Mouse (Mus musculus) adrenal gland, postnatal 10 days (tissue): Measurements from ENCODE around the gene Psmd6. TPM values are rescaled to one million over a fixed set of nuclear protein-coding genes. Genes with fewer than 3 reads are reported as not detected.
A peak's percentile ranks its signal among the peaks of the same experiment; 100 is the strongest.

ENCODE experiments used
- DNase-seq: peaks from one replicate; pipeline ENCODE4 v3.0.0; 2021; ENCODE audit warnings: mixed read lengths
- long read RNA-seq, 2 experiments: library from polyadenylated mRNA; stranded (forward); transcript quantifications; one replicate each; pipeline ENCODE4 v2.0.0; 2021
- total RNA-seq, 2 experiments: library from RNA; stranded (reverse); gene quantifications; 2 replicates each; pipeline ENCODE4 v1.2.3; 2021

Psmd6 gene
- total RNA-seq: 100 to 1,000 TPM; 118 to 130 TPM
- long read RNA-seq, experiment 1, transcript Psmd6-201 (8 exons, 1,387 nt): major isoform, 183 of 196 reads
- long read RNA-seq, experiment 1, partial matches to known transcripts: 8 of 196 reads
- long read RNA-seq, experiment 1, other reads (novel, unspliced or antisense): 5 of 196 reads
- long read RNA-seq, experiment 2, transcript Psmd6-201 (8 exons, 1,387 nt): major isoform, 102 of 120 reads
- long read RNA-seq, experiment 2, partial matches to known transcripts: 11 of 120 reads
- long read RNA-seq, experiment 2, other reads (novel, unspliced or antisense): 7 of 120 reads

- peak; percentile 95 for DNase-seq
These were observed at the start of gene Psmd6 for GRCm38 (mm10) chr14:14120230-14121096. Gene Psmd6 (minus strand): TSS chr14:14120984.

DNA sequence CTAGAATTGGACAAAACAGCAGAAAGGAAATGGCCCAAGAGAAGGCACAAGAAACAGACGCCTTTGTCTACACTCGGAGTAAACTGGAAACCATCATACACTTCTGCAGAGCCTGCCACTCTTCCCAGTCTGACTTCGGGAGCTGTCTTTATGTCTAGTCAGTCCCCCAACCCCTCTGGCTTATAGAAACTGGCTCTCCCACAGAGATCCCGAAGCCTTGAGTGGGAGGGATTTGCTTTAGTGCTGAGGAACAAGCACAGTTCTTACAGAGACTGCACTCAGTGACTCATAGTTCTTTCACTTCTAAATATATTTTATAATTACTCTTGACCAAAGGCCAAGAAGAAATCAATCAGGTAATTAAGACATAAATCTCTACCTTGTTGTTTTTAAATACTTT is 10.1 kb downstream of the Psmd6 start:
- DNase-seq: no peak

DNA sequence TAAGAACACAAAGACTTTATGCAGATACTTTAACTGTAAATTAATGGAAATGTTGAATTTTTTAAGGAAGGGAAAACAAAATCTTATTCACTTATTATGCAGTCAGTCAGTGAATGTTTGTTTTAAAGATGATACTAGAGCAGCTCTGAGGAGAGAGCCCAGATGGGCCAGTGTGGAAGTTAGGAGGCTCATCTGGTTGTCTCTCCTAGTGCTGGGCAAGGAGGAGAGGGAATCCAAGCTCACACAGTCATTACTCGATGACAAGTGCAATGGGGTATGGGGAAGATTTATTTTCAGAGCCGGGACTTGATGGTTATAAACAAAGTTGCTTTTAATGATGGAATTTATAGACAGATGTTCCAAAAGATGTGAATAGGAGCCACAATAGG is 15.9 kb downstream of the Psmd6 start:
- no peak for DNase-seq

DNA sequence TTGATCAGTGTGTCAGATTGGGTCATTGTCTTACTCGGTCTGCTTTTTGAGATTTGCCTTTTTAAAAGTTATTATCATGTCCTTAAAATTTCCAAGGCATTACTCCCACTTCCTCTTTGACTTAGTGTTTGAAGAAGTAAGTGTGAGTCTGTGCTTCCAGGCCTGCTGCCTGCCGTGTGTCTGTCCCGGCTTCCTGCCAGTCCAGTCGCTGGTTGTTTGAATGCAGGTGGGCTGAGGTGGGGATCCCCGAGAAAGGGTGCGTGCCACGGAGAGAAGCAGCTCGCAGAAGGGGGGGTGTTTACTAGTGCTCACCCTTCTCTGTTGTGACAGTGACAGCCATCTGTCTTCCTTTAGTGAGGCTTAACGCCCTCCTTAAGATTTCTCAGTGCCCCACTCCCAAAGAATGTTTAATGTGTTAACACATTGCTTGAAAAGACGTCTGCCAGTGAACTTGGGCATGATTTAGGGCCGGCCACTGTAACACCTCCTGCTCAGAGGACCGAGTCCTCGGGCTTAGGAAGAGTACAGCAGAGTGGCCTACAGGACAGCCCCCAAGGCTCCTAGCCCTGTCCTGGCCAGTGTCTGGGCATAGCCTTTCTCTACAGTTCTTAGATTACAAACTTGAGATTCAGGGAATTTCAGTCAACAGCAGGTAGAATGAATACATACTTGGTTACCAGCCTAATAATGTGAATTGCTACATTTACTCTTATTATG is 16.4 kb downstream of the Psmd6 start:
- DNase-seq: no peak

DNA sequence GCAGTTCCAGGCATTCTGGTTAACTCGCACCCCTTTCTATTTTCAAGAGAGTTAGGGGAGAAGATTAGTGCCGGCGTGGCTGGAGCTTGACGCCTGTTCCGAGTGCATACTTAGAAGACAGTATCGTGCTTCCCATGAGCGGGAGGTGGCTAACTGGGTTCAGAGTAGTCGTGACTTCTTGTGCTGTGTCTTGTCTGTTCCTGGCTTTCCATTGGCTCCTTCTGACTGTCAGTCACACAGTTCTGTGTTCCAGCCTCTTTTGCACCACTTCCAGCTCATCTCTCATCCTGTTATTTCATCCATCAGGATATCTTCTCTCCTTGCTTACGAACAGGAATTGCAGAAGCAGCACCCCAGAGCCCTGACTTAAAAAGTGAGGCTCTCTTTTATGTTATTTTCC is 19.5 kb downstream of the Psmd6 start:
- no peak for DNase-seq

DNA sequence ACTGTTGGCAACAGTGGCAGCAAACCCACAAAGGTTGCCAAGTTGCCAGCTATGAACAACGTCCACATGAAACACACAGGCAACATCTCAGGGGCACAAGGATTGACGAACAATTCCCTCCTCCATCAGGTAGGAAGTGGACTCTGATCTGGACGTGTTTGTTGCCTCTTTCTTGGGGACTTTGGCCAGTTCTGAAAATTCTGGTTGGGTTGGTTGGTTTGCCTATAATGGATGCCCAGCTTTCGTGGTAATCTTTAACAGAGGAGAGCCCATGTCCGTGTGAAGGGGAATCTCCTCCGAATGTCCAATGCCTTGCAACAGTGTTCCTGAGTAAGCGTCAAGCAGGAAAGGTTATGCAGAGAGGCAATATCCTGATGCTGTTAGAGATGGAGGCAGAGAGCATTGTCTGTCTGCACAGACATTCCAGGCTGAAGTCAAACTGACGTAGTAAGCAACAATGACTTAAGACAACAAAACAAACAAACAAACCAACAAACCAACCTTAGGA is 20.0 kb downstream of the Psmd6 start:
- DNase-seq: no peak

DNA sequence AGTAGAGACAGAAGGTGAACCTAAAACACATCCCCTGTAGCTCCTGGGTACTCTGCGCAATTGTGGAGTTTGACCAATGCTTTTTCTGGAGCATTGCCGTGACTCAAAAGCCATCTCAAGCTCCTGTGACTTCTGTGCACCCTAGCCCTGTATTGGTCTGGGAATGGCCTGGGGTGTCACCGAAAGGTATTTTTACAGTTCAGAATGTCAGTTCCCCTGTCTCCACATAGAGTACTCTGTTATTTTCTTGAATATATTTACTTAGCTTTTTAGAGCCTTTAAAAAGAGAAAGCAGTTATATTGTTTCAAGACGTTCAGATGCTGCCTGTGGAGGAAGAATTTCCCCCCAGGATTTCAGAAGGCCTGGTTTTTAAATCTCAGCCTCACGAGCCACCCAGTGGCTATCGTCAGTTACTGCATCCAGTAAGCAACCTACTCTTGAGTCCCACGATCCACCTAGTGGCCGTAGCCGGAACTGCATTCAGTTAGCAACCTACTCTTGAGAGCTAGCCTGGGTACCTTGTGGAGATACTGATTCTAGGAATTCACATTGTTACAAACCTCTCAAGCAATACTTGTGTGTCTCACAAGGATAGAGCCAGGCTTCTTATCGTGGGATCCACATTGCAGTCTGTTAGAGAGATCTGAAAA is 22.3 kb downstream of the Psmd6 start:
- peak; percentile 92 for DNase-seq

DNA sequence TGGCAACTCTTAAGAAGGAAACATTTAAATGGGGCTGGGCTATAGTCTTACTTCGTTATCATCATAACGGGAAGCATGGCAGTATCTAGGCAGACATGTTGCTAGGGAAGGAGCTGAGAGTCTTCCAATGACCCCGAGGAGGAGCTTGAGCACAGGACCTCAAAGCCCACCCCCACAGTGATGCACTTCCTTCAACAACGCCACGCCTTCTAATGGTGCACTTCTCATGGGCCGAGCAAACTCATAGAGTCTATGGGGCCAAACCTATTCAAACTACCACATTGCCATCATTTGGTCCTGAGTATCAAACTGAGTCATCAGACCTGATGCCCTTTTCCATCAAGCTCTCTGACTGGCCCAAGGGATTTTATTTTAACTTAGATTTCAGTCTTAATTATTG is 30.2 kb downstream of the Psmd6 start:
- DNase-seq: no peak

DNA sequence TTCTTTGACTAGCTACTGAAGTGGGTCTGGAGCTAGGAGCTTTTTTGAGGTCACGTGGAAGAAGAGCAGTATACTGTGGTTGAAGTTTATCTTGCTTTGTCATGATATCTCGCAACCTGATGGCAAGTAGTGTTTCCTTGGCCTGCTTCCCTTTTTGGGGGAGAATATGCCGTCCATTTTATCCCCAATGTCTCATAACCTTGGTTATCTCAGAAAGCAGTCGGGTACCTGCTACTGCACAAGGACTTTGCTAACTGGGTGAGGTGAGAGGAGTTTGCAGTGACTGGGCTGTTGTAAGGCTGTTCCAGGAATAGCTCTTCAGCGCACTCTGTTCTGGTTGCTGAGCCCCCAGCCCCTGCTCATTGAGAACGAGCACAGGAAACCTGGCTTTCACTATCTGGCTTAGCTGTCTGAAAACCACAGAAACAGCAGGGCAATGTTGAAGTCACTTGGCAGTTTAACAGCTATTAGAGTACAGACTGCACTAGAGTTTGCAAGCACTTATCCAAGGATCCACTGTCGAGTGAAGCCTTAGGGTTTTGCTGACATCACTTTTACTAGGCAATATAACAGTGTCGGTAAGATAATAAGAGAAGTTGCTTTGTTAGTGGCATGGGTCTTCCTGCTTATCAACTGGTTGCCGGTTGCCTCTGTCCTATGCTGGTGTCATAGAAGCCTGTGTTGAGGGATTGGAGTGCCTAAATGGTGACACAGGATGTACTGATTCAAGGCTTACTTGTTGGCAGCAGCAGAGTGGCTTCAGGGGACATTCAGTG is 32.6 kb downstream of the Psmd6 start:
- DNase-seq: no peak

DNA sequence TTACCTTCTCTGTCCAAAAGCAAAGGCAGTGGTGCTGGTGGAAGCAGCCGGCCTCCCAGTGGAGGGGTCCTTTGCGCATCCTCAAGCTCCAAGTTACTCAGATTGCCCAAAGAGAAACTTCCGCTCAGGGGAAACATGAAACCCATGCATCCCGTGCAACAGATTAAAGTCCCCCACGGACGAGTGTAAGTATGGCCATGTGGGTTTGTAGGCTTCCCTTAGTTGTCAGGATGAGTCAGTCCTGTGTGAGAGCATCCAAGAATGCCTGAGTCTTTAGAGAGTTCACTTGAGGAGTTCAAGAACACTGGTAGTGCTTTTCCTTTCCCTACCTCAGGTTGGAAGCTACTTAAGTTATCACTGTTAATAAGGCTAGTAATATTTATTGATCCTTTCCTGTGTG is 33.4 kb downstream of the Psmd6 start:
- no peak for DNase-seq

DNA sequence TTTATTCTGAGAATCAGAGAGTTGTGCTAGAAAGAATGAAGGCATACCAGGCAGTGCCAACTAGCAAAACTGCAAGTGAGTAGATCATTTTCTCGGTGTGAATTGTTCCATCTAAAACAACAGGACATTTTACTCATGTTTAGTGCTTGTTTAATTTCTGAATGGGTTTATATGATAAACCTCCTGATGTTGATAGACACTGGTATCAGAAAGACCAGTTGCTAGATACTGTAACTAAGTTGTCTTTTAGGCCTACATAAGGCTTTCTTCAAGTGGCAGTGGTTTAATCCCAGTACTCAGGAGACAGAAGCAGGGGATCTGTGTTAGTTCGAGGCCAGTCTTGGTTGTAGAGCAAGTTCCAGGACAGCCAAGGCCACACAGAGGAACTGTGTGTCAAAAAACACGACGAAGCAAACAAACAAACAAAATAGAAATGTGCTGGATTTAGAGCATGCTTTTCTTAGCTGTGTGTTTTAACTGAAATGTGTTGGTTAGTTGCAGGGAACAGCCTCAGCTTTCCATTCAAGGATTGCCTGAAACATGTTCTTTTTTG is 34.0 kb downstream of the Psmd6 start:
- DNase-seq: no peak

- no peak for DNase-seq
These were observed 37.0 kb downstream of the Psmd6 start for GRCm38 (mm10) chr14:14083811-14084210.

DNA sequence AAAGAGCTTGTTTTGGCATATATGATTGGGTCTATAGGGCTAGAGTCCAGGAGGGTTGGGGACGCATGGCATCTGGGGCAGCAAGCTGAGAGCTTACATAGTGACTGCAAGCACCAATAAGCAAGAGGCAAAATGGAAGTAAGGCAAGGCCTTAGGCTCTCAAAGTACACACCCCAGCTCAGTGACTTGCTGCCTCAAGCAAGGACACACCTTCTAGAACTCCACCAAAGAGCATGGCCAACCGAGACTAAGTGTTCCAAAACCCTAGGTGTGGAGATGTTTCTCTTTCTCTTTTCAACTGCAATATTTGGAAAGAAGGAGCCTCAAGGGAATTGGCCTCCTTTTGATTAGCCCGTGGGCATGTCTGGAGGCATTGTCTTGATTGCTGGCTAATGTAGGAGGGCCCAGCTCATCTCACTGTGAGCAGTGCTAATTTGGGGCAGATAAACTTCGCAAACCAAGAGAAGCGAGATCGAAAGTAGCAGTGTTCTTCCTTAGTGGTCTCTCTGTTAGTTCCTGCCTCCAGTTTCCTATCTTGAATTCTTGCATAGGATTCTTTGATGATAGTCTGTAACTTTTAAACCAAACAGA is 40.1 kb downstream of the Psmd6 start:
- no peak for DNase-seq

DNA sequence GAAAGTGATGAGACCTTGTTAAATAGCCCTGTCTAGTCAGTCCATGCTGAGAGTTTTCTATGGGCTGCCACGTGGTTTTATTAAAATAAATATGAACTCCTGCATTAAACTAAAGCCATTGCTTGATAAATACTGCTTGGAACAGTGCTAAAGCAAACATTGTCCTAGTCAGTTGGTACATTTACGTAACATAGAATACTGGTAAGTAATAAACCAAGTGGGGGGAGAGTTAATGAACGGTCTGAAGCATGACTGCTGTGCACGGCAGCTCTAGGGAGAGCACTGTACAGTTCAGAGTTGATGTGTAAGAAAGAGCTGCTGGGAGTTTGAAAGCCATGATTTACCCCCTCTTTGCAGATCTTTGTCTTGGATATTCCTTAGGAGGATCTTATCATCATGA is 49.3 kb downstream of the Psmd6 start:
- no peak for DNase-seq

DNA sequence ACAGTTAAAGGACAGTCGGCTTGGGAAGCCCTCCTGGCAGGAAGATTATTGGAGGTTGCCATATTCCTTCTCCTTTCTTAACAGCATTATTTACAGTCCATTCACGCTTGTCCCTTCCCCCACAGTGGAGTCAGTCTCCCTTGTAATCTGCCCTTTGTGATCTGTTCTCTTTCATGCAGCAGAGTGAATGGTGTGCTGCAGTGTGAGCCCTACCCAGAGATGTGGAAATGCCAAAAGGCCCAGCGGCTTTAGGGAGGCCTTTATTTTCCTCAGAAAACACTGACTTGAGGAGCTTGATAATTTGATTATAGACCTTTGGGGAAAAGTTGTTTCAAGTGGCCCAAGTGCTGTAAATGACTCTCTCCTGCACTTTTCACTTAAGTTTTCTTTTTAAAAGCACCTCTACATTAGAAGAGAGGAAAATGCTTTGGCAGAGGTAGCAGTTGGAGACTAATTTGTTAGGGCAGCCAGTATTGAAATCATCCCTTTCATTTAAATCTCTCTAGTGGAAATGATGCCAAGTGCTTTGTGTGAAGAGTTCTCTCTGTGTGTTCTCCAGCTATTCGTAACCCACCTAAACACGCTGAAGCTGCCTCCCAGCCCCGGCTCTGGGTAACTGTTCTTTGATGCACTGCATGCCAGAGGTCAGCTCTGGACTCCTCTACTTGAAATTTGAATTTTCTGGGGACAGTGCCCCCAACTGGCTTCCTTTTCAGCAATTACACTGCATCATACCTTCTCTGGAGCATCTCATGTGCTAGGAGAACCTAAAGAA is 50.1 kb downstream of the Psmd6 start:
- no peak for DNase-seq

DNA sequence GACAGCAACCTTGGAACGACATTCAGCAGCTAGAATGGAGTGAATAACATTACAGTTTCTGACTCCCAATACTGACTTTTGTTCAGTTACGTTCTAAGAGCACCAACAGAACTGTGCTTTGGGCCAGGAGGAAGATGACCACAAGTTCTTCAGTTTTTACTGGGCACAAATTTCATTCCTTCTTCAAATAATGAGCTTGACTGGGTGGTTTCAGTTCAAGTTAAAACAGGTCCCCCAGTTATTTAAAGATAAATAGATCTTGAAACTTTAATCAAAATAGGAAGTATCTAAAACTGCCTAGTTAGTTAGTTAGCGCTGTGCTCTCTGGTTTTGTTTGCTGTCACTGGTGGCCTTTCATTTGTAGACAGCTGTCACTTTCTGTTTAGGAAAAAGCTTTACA is 52.2 kb downstream of the Psmd6 start:
- no peak for DNase-seq

GRCm38 (mm10) chr14:14067648-14068472 is 52.9 kb downstream of the Psmd6 start:
- peak; percentile 51 for DNase-seq

DNA sequence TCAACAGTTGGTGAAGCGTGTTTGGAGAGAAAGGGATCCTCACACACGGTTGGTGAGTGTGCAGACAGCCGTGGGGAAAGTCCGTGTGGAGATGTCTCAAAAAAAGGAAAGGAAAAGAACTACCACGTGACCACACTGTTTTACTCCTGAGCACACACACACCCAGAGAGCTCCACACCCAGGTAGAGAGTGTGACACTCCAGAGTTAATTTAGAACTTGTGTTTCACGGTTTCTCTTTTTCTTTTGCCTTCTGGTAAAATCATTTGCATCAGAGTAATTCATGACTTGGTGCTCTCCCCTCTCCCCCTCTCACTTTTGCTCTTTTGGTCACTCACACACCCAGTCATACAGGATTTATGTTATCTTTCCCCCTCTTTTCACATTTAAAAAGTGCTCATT is 54.5 kb downstream of the Psmd6 start:
- no peak for DNase-seq

- DNase-seq: peak; percentile 19
These were observed 55.7 kb downstream of the Psmd6 start for GRCm38 (mm10) chr14:14065142-14065498.
